Mouse (Mus musculus) cerebellum, postnatal 25 days (tissue): ENCODE results near the gene Trpc7.

ENCODE experiments used
- DNase-seq, 2 experiments: peaks; one replicate each; pipeline ENCODE4 v3.0.0; 2021; ENCODE audit warnings: mixed read lengths in 2 of 2

Gene Trpc7

DNA sequence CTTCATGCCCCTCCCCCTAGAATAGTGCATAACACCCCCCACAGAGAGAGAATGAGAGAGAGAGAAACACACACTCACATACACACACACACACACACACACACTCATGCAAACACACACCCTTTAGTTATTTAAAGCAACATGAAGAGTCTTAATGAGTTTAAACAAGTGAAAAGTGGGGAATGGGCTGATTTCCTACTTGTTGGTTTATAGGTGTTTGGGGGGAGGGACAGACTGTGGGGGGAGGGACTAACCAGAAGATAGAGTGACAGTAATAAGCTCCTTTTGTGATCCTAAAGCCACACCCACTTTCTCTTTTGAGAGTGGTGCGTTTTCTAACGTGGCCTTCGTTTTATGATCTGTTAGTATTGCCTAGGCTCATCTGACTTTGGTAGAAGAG lies at the start of gene Trpc7:
TSS of gene Trpc7 (minus strand) at position 101 of the 400 bp plus-strand sequence.
- no peak for DNase-seq

DNA sequence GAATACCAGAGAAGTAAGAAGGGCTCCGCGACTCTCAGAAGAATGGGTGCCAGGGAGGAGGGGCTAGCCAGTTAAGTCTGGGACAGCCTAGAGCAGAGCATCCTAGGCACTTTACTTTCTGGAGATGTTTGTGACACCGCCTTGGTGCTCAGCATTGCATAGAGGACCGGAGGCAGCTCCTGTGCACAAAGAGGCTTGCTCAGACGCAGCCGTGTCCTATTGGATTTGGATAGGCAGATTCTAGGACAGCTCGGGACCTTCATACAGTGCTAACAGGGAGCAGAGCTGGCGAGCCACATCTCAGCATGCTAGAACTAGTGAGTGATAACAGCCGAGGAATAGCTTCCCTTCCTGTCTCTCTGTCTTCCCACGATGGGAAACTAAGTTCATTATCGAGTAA lies 43.5 kb upstream of the Trpc7 start:
- no peak for DNase-seq

DNA sequence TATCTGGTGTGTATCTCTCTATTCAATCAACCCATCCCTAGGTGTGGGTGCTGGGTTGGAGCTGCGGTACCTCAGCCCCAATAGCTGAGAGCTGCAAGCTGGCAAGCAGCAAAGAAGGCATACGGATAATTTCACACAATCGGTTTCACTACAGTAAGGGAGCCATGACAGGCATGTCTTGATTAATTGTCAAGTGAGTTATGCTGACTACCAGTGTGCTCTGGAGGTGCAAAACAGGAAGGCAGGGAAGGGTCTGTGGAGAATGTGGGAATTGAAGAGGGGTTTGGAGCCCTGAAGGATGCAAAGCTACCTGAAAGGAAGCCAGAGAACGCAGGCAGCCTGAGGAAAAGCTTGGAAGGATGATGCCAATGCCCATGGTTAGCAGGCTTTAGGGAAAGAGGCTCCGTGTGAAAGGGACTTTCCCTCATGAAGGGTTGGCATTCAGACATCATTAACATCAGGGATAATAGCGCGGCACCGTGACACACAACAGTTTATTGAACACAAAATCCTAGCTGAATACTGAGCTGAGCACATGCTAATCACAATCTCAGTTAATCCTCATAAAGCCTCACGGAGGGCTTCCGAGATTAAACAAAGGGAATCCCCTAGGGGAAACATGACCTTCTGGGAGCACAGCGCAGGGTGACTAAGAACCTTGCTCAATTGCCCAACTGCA lies 38.2 kb upstream of the Trpc7 start:
- no peak for DNase-seq

GRCm38 (mm10) chr13:56930421-56930820 lies 34.6 kb upstream of the Trpc7 start:
- no peak for DNase-seq

DNA sequence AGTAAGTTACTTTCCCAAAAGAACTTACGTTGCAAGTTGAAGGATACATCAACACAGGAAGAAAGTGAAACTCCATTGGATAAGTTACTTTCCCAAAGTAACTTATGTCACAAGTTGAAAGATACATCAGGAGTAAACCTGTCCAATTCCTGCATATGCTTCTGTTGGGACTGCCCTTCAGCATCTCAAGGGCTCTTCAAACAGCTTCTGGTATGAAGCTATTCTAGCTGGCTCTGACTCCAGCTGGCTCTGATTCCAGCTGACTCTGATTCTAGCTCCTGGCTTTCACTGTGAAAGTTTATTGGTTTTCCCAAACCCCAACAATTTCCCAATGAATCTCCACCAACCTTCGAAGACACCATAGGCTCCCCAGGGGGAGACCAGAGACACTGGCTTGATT lies 27.2 kb upstream of the Trpc7 start:
- no peak for DNase-seq

DNA sequence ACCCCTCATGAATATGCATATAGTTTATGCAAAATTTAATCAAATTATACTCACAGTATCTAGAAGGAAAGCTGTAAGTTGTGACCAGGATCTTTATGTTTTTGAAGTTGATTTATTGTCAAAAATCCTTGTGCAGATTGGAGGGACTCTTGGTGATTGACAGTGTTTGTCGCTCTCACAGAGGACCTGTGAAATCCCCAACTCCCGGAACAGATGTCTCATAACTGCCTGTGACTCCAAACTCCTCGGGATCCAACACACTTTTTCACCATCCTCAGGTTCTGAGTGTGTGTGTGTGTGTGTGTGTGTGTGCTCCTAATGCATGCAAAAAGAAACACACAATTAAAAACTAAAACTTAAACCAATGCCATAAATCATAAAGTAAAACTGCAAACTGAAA lies 25.5 kb upstream of the Trpc7 start:
- no peak for DNase-seq

GRCm38 (mm10) chr13:56914721-56915120 lies 18.9 kb upstream of the Trpc7 start:
- DNase-seq: no peak

DNA sequence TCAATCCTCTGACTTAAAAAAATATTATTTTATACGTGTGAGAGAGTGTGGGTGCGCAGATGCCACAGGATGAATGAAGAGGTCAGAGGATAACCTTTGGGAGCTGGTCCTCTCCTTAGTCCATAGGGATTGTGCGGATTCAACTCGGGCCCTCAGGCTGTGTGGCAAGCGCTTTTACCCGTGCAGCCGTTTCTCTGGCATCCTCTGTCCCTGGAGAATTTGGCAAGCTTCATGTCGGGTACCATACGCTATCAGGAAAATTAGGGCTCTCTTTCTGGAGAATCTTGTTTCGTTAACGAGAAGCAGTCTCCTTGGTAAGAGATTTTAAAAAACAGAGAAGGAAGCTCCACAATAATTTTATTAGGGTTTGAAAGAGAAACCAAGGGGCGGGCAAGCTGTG lies 15.3 kb upstream of the Trpc7 start:
- no peak for DNase-seq

DNA sequence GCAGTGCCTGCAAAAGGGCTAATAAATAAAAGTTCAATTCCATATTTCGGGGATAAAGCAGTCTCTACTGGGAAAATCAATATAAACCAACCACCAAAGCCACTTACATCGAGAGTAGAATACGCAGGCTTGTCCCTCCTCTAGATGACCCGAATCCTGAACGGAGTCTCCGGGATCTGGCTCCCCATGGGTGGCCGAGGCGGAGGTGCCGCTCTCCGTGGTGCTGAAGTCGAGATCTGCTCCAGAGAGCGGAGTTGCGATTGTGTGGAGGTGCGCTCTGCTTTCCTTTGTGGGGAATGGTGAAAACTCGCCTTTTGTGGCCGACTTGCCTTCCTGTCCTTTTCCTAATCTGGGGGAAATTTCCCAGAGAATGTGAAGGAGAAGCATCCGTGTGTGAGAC lies 407 bp downstream of the Trpc7 start:
- peak; percentile 33 to 45 for DNase-seq

- DNase-seq: peak in 1 of 2 experiments; percentile 12
Measured at GRCm38 (mm10) chr13:56894543-56894942, 1.2 kb downstream of the Trpc7 start.

GRCm38 (mm10) chr13:56889888-56890287 lies 5.9 kb downstream of the Trpc7 start:
- no peak for DNase-seq

DNA sequence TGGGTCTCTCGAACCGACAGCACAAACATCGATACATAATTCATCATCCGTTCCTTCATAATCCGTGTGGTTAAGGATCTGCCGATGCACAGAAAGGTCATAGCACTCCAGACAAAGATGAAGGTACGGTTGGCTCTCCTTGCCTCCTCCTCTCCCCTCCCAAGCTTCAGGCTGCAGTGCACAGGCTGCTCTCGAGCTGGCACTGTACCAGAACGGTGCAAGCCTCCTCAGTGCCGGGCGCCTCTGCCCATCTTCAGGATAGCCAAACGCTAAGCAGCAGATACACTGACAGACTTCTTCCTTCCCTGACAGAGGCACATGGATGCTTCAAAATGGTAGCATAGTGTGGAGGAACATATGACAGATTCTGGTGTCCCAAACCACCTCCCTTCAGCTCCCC lies 12.9 kb downstream of the Trpc7 start:
- DNase-seq: peak; percentile 20 to 55

DNA sequence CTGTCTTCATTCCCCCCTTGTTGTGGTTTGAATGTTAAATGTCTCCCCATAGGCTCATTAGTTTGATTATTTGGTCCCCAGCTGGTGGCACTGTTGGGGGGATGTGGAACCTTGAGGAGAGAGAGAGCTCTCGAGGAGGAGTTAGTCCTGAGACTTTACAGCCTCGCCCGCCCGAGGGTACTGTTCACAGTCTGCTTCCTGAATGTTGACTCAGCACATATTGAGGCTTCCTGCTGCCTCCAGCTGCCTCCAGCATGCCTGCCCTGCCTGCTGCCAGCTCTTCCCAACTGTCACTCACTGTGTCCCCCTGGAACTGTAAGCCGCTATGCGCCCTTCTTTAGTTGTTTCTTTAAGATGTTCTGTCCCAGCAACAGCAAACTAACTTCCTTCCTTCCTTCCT lies 31.2 kb downstream of the Trpc7 start:
- DNase-seq: no peak

GRCm38 (mm10) chr13:56862011-56862410 lies 33.8 kb downstream of the Trpc7 start:
- no peak for DNase-seq

DNA sequence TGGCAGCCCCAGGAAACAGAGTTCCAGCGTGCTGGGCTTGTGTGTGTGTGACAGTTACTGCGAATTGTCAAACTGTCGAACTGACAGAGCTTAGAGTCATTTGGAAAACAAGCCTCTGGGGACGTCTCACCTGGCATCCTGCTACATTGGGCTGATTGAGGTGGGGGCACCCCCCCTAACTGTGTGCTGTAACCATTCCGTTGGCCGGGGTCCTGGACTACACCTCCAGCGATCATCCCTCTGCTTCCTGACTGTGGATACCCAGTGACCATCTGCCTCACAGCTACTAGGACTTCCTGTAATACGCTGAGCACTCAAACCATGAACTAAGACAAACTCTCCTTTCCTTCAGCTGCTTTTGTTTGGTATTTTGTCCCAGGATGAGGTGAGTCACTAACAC lies 41.3 kb downstream of the Trpc7 start:
- DNase-seq: peak in 1 of 2 experiments; percentile 15

DNA sequence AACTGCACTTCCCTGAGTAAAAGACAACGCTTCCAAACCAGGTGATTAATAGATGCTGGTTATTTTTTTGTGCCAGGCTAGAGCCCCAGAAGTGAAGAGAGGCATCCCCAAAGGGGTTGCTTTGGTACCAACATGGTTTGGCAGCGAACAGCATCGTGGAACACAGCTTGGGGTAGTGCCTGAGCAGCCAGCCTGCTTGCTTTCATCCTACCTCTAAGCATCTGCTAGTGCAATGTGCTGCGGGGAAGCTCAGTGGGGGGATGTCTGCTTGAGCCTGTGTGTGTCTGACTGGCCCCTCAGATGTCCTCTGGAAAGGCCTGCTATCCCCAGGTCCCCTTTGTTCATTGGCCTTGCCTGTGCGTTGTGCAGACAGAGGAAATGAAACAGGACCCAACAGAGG lies 42.4 kb downstream of the Trpc7 start:
- peak; percentile 9 to 18 for DNase-seq

- no peak for DNase-seq
Measured at GRCm38 (mm10) chr13:56845866-56846265, 49.9 kb downstream of the Trpc7 start.

GRCm38 (mm10) chr13:56815471-56815870 lies 80.3 kb downstream of the Trpc7 start:
- DNase-seq: peak; percentile 44 to 66

GRCm38 (mm10) chr13:56806776-56807490 lies 88.9 kb downstream of the Trpc7 start:
- DNase-seq: peak; percentile 93 to 97

DNA sequence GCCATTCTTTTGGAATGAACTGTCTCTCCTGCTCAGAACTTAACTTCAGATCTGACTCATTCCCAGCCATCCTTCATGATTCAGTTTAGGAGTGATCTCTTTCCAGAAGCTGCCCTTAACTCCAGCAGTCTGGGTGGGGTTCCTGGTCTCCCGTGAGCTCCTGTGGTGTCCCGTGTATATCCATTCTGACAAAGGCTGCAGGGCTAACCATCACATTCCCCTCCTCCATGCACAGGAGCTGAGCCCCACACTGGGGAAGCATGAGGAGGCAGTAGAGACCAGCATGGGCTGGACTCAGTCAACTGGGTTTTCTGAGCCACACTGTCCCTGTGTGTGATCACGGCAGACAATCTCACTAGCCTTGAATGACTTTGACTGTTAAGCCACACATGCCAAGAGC lies 90.7 kb downstream of the Trpc7 start:
- no peak for DNase-seq

GRCm38 (mm10) chr13:56797459-56797858 lies 98.3 kb downstream of the Trpc7 start:
- no peak for DNase-seq

GRCm38 (mm10) chr13:56795501-56795900 lies 100.3 kb downstream of the Trpc7 start:
- no peak for DNase-seq

- no peak for DNase-seq
Measured at GRCm38 (mm10) chr13:56794441-56794840, 101.4 kb downstream of the Trpc7 start.

- DNase-seq: no peak
Measured at GRCm38 (mm10) chr13:56792844-56793243, 102.9 kb downstream of the Trpc7 start.

GRCm38 (mm10) chr13:56790683-56791082 lies 105.1 kb downstream of the Trpc7 start:
- no peak for DNase-seq
